Mouse (Mus musculus) adrenal gland, postnatal 36 days (tissue): ENCODE measurements around the gene Itga8. TPM values are rescaled to one million over a fixed set of nuclear protein-coding genes. Genes with fewer than 3 reads are reported as not detected.

Source experiments
- DNase-seq, 2 experiments: peaks; one replicate each; pipeline ENCODE4 v3.0.0; 2021; ENCODE audit warnings: mixed read lengths in 1 of 2
- total RNA-seq, 2 experiments: library from RNA; stranded (reverse); gene quantifications; 2 replicates each; pipeline ENCODE4 v1.2.3; 2021

Gene Itga8
- total RNA-seq, 2 experiments from 2014 or later: 20.8 to 24.1 TPM

GRCm38 (mm10) chr2:12085492-12085891, 216.2 kb downstream of the Itga8 start:
- no peak for DNase-seq

GRCm38 (mm10) chr2:12084341-12084740, 217.4 kb downstream of the Itga8 start:
- no peak for DNase-seq

GRCm38 (mm10) chr2:12077266-12077891, 224.3 kb downstream of the Itga8 start:
- DNase-seq: no peak

- DNase-seq: no peak
These were observed 235.9 kb downstream of the Itga8 start for GRCm38 (mm10) chr2:12065669-12066399.

- peak in 1 of 2 experiments; percentile 40 for DNase-seq
These were observed 241.5 kb downstream of the Itga8 start for GRCm38 (mm10) chr2:12060034-12060723.

Other genes starting within 250 kb of the Itga8 start
- 10 to 100 TPM; 47.1 to 48.7 TPM for gene Mindy3, start 117.5 kb upstream of the Itga8 start, total RNA-seq